Mouse (Mus musculus): ENCODE measurements around the gene Mrpl43.

Gene Mrpl43

DNA sequence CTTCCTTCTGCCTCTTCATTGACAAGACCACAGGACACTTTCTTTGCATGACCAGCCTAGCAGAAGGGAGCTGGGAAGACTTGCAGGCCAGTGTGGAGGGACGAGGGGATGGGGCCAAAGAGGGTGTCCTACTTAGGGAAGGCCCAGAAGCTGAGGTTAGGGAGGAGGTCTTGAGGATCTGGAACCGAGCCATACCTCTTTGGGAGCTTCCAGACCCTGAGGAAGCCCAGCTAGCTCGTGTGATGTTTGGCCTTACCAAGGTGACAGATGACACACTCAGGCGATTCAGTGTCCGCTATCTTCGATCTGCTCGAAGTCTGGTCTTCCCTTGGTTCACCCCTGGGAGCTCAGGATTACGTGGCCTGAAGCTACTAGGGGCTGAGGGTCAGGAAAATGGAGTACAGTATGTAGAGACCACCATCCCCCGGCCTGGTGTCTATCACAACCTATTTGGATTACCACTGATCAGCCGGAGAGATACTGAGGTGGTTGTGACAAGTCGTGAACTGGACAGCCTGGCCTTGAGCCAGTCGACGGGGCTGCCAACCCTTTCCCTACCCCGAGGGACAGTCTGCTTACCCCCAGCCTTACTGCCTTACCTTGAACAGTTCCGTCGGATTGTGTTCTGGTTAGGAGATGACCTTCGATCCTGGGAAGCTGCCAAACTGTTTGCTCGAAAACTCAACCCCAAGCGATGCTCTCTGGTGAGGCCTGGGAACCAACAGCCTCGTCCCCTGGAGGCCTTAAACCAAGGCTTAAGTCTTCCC, 1.4 kb upstream of the Mrpl43 start:
- no peak for DNase-seq (ENCODE audit: low spot score)

DNA sequence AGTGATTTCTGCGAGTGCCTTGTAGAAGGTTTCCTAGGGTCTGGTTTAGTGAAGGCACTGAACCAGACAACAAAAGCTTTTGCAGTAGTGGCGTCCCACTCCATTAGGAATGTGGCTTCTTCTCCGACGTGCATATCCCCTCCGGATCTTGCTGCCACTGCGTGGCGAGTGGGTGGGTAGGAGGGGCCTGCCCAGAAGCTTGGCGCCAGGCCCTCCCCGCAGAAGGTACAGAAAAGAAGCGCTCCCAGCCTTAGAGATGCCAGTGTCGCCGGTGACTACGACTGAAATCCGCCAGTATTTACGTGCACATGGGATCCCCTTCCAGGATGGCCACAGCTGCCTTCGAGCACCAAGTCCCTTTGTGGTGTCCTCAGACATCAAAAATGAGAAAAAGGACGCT, 779 bp upstream of the Mrpl43 start:
- no peak for DNase-seq (ENCODE audit: low spot score)

DNA sequence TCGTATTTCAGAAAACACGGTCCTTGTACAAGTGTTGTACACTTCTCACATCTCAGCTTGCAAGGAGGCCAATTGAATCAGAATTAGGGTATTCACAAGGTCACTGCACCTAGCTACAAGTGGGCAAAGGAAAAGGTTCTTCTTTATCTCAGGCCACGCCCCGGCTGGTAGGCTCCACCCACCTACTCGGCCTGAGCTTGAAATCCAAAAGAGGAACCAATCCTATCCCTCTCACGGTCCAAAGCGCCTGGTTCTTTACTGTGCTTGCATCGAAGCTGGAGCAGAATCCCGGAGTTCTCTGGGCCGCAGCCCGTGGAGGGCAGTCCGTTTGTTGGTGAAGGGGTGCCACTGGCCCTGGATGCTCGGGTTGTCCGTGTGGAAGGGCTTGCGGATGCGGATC, 798 bp downstream of the Mrpl43 start, which contains the start of gene Twnk:
Gene Twnk, plus strand, starts transcription at position 220 of the 400 bp plus-strand sequence.
- DNase-seq (ENCODE audit: low spot score): no peak

DNA sequence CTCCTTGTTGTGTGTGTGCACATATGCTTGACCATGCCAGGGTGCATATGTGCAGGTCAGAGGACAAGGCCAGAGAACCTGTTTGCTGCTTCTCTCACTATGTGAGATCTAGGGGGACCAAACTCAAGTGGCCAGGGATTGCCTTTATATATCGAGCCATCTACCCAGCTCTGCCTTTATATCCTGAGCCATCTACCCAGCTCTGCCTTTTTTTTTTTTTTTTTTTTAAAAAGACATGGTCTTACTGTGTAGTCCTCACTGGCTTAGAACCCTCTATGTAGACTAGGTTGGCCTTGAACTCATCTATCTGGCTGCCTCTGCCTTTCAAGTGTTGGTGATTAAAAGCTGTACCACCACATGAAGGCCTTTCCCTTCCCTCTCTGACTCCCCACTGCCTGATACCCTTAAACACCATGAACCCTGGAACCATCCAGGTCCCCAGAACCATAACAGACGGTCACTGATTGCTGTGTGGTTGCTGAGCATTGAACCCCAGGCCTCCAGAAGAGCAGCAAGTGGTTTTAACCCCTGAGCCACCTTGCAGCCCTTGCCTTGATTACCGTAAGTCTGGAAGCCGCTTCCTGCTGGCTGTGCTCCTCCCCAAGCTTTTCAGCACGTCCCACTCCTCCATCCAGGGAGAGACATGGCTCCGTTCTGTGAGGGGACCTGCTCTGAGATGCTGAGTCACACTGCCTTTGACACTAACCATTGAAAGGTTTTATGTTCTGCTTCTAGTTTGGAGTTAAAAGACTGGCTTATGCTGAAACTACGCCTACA, 2.3 kb downstream of the Mrpl43 start:
- DNase-seq (ENCODE audit: low spot score): no peak

DNA sequence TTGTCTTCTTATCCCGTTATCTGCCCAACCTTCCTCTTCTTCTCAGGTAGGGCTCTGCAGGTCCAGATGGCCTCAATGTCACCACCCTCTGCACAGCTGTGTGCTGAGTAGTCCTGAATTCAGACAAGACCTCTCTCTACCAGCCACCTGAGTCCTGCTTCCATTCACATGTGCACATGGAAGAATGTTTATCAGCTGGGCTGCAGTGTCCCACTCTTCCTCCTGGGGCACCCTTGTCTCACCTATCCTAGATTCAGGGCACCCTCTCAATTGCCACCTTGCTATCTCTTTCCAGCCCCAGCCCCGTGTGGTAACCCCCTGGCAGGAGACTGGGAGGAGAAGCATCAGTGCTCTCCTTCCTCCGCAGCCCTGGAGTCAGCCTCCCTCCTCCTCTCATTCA, 3.9 kb downstream of the Mrpl43 start:
- no peak for DNase-seq (ENCODE audit: low spot score)

DNA sequence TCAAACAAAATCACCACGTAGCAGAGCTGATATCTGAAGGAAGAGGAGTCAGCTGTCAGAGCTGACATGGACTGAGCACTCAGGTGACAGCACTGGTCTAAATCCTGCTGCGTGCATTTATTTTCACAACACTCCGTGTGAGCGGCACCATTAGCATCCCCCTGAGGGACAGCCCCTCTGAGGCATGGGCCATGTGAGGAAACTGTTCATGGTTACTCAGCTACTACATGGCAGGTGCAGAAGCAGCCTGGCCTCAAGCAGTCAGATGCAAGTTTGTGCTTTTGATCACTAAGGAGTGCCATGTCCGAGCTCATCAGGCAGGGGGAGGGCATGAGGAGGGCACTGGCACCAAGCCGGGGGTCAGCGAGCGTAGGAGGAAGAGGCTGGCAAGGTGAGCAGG, 6.6 kb downstream of the Mrpl43 start:
- DNase-seq (ENCODE audit: low spot score): no peak

DNA sequence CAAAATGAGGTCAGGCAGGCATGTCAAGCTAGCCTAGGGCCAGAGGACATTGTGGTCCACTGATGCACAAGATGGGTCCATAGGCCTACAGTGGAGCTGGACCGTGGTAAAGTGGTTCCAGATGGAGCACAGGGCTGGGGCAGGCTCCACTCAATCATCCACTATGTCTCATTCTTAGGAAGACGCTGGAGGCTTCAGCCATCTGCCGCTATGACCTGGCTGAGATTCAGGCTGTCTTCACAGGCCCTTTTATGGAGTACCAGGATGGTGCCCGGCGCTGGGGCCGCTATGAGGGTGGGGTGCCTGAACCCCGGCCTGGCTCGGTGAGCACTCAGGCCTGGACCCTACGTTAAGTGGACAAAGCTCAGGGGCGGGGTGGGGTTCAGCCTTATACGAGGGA, 8.5 kb downstream of the Mrpl43 start:
- no peak for DNase-seq (ENCODE audit: low spot score)

DNA sequence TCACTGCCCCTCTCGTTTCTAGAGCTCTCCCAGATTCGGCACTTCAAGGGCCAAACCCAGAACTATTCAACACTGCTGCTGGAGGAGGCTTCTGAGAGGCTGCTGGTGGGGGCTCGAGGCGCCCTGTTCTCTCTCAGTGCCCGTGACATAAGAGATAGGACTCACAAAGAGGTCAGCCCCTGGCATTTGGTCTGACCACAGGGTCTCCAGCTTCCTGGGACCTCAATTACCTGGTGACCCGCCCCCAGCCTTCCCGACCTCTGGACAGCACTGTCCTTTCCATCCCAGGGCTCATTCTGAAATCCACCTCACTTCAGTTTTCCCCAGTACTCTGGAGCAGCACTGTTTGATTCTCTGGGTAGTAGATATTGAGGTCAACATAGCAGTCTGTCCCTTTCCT, 13.5 kb downstream of the Mrpl43 start:
- DNase-seq (ENCODE audit: low spot score): no peak

DNA sequence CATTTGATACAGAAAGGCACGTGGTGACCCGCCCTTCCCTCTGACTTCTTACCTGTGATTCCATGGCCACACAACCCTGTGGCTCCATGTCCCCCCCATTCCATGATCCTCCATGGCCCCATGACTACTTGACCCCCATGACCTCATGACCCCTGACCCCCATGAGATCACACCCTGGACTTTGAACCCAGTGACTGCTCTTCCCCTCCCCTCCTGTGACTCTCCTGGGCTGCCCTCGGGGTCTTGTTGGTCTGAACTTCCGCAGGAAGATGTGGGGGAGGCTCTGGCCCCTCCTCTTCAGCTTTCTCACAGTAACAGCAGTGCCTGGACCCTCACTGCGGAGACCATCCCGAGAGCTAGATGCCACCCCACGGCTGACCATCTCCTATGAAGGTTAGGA, 14.0 kb downstream of the Mrpl43 start:
- DNase-seq (ENCODE audit: low spot score): no peak

DNA sequence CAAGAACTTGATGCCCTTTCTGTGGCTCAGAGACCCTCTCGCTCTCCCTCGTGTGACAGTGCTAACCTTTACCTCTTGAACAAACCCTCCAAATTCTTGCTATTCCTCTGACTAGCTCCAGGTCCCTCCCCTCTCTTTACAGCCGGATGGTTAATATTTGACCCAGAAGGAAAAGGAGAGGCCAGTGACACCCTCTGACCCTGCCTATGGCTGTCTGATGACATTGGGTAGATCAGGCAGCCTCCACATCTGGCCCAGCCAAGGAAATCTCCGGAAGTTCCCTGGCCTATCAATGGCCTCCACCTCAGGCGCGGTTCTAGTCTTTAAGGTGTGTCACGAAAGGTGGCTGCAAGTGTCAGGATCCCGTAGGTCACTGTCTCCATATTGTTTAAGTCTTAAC, 15.2 kb downstream of the Mrpl43 start:
- no peak for DNase-seq (ENCODE audit: low spot score)

DNA sequence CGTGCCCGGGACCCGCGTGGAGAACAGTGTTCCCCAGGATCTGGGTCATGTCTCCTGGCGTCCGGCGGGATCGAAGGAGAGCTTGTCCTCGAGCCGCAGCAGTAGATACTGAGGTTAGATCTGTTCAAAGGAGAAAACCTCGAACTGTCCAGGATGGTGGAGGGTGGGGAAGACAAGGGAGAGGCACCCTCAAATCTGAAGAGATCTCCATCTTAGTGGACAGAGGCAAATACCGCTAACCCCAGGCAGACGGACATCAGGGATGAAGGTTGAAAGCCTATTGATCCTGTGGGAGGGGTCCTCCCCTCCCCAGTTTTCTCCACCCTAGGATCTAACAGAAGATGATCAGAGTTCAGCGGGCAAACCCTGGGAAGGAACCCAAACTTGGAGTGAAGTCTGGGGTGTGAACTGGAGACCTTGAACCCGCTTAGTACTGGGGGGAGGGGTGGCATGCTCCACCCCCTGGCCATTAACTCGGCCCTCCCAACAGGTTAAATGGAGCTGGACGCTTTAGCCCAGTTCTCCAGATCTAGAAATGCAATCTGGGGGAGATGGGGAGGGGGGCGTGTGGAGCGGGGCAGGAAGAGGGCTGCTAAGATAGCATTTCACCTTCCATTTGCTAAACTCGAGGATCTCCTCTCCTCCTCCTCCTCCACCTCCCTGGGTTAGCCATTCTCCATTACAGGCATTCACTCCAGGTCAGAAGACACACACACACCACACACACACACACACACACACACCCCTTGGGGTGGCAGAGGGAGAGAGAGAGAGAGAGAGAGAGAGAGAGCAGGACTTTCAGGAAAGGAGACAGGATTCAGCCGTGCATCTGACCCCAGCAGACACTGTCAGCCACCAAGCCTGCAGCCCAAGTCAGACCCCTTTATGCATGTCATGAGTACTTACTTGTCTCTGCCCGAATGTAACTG, 16.4 kb downstream of the Mrpl43 start:
- no peak for DNase-seq (ENCODE audit: low spot score)

DNA sequence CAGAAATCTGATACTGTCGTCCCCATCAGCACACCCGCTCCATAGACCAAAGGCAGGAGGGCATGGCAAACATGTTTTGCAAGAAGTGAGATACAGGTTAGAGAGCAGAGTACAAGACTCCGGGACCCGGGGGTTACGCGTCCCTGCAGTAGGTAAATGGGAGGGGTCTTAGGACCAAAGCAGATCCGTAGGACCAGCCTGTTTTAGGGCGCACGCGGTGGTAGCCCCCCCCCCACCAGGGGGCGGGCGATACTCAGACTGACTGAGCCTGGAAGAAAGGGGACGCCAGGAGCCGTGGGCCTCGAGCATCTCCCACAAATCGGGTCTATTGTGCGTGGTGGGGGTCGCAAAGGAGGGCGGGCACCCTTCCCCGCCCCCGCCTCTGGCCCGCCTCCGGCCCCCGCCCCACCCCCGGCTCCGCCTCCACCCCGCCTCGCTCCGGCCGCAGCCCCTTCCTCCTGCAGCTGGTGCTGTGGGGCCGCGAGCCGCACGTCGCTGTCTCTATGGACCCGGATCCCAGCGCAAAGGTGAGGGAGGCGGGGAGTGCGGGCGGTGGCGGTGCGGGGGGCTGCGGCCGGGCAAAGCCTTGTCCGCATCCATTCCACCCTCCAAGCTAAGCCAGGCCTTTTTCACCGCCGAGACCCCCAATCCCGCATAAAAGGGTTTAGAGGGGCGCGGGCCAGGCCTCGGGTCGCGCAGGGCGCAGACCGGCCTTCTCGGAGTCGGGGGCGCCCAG, 17.2 kb downstream of the Mrpl43 start, which contains the start of gene Sema4g:
Gene Sema4g, plus strand, starts transcription at position 271 of the 736 bp plus-strand sequence.
- DNase-seq (ENCODE audit: low spot score): no peak

DNA sequence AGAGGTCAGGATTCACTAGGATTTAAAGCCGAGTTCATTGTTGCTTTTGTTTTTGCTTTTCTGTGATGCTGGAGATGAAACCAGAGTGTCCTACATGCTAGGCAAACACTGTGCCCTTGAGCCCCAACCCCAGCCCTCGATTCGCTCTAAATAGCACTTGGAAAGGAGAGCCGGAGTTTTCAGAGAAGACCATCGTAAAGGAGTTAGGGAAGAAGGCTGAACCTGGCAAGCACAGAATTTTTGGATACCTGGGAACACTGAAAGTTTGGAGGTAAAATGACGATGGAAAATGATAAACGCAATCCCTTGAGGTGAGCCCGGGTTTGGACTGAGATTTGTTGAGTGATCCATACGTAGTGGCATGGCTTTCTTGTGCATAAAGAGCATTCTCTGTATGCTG, 17.9 kb downstream of the Mrpl43 start:
- DNase-seq (ENCODE audit: low spot score): no peak

DNA sequence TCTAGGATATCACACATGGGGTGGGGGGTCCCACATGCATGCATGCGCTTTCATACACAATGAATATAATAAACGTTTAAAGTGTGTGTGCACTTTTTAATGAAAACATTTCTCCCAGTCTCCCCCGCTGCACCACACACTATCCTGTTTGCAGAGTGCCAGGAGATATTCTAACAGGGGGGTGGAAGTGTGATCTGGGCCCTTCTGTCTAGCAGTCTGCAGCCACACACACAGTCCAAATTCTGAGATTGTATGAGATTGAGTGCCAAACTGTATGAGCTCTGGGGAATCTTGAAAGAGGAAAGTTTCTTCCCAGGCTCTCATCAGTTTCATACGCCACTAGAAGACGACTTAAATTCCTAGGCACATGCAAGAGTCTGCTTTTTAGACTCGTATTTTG, 18.4 kb downstream of the Mrpl43 start:
- no peak for DNase-seq (ENCODE audit: low spot score)

DNA sequence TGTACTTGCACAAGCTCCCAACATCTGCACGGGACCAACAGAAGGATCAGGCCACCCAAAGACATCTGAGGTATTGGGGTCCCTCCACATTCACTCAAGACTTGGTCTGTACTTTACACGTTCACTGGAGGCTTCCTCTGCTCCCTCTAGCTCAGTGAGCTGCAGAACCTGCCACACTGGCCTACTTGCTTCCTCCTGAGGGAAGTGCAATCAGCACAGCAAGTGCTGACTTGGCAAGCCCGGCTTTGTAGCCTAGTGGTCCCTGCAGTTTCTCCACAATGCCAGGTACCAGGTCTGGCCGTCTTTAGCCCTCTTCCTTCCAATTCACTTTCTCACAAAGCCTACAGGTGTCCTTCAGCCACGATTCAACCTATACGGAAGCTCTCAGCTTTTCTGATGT, 19.2 kb downstream of the Mrpl43 start:
- no peak for DNase-seq (ENCODE audit: low spot score)

DNA sequence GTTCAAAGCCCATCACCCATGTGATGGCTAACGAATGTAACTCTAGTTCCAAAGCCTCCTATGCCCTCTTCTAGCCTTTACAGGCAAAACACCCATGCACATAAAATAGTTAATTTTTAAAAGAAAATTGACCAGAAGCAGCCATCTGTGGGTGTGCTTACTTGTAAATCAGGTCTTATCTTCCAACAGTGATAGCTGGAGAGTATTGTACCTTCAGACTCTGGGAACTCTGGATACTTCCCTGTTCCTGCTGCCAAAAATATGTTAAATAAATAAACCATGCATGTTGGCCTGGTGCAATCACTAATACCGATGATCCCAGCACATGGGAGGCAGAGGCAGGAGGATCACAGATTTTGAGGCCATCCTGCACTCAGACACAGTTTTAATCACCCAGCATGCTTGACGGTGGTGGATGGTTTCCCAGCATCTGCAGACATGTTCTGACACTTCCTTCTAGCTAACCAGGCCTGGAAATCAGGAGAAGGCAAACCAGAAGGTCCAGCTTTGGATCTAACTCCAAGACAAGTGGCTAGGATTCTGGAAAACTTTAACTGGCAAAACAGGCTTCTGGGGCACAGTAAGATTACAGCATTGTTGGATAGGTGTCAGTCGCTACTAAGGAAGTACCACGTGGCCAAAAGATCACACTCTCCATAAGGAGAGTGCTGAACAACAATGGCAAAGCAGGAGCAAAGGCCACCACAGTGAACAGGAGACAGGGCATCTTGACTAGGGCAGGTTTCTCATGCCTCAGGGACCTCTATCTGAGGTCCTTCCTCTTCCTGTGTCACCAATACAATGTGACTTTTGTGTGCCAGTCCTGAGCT, 20.9 kb downstream of the Mrpl43 start:
- DNase-seq (ENCODE audit: low spot score): no peak

DNA sequence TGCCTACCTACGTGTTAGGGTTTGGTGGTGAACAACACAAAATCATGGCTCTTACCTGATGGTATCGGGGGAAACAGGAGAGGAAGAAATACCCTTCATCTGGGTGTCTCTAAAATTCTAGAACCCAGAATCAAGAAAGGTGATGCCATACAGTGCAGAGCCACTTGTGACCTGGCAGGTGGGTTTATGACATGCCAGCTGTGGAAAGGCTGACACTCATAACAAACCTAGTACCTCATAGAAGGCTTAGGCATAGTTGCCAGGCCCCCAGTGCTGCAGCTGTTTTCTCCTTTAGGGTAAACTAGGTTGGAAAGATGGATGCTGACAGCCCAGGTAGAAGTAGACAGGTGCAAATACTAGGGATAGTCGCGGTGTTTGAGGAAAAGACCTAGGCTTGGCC, 21.8 kb downstream of the Mrpl43 start:
- DNase-seq (ENCODE audit: low spot score): no peak

DNA sequence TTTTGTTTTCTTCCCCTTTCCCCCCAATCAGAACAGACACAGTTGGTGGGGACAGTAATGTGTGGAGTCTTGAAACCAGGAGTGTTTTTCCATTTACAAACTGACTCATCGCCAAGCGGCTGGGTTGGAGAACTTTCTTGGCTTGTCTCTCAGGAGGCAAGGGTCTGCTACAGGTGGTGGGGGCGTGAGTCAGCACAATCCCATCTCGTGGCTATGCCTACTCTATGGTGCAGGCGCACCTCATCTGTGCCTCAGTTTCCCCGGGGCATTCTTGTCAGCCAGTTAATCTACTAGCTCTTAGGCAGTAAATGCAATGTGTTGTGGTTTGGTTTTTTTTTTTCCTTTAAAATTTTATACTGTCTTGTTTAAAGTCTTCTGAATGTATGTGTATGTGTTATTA, 22.9 kb downstream of the Mrpl43 start:
- no peak for DNase-seq (ENCODE audit: low spot score)

DNA sequence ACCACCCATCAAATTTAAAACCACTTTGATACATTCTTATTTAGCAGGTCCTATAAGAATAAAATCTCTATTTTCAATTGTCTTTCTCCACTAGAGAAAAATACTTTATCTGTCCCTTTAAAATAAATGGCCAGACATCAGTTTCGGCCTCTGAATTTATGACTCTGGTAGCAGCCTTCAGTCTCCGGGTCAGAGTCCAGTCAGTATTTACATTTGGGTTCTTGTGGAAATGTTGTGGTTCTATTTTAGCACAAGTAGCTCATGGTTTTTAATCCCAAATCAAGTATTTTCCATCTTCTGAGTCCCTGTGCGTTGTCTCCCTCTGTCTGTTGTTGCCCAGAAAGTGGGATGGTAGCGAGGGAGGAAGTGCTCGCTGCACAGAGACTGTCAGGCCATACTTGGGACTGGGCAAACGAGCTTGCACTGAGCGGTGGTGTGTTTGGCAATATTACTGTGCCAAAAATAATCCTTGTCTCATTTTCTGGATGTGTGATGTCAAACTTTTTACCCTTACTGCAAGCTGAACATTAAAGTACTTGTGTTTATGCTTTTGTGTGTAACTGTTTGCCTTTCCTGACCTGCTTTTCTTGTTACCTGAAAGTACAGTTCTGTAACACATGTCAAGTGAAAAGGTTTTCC, 23.6 kb downstream of the Mrpl43 start:
- no peak for DNase-seq (ENCODE audit: low spot score)

DNA sequence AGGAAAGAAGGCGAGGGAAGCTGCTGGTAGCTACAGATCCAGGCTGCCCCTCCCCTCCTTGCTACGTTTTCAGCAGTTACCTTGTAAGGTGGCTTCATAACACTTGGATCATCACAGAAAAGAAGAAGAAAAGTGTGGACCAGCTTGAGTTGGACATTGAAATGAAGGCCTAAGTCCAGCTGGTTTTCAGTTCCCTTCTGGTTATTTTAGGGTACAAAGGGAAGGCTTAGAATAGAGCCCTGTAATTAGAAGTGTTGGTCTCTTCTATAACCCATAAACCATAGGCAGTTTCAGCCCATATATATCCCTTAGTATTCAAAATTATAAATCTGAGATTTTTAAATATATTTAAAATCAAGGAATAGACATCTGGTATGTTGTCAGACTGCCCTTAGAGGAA, 25.5 kb downstream of the Mrpl43 start:
- no peak for DNase-seq (ENCODE audit: low spot score)
